Mouse (Mus musculus) stomach, embryonic 16.5 days (tissue): Measurements from ENCODE around the gene Ubxn2a. TPM values are rescaled to one million over a fixed set of nuclear protein-coding genes. Genes with fewer than 3 reads are reported as not detected.

ENCODE experiments used
- ATAC-seq: fragments of 200-750 bp; cut with Nextera tagmentation; 2 replicates; pipeline ENCODE4 v1.8.0; 2017; ENCODE audit warnings: moderate number of reproducible peaks, moderate TSS enrichment; ENCODE audit not compliant: insufficient read depth, low FRiP score
- H3K27ac ChIP-seq: fragments of 300-500 bp; sonication (generic); 2 replicates; pipeline ENCODE4 v1.5.1; 2014; ENCODE audit warnings: low read length
- H3K27me3 ChIP-seq: fragments of 300-500 bp; sonication (generic); 2 replicates; pipeline ENCODE4 v1.6.1; 2014; ENCODE audit warnings: low read length, control low read depth, mixed read lengths; ENCODE audit not compliant: control insufficient read depth, insufficient read depth
- H3K36me3 ChIP-seq: fragments of 300-500 bp; sonication (generic); 2 replicates; pipeline ENCODE4 v1.6.1; 2014; ENCODE audit warnings: low read length; ENCODE audit not compliant: control insufficient read depth, insufficient read depth
- H3K4me1 ChIP-seq: fragments of 300-500 bp; sonication (generic); 2 replicates; pipeline ENCODE4 v1.6.1; 2014; ENCODE audit warnings: low read length, control low read depth, mixed read lengths; ENCODE audit not compliant: control insufficient read depth, insufficient read depth
- H3K4me2 ChIP-seq: fragments of 300-500 bp; sonication (generic); 2 replicates; pipeline ENCODE4 v1.6.1; 2014; ENCODE audit warnings: low read depth, low read length, mixed read lengths
- H3K4me3 ChIP-seq: fragments of 300-500 bp; sonication (generic); replicated peaks from 2 replicates; pipeline ENCODE4 v1.5.1; 2014; ENCODE audit warnings: mild to moderate bottlenecking, low read length
- H3K9ac ChIP-seq: fragments of 300-500 bp; sonication (generic); 2 replicates; pipeline ENCODE4 v1.6.1; 2014; ENCODE audit warnings: low read length
- H3K9me3 ChIP-seq: fragments of 300-500 bp; sonication (generic); replicated peaks from 2 replicates; pipeline ENCODE4 v1.6.1; 2016; ENCODE audit warnings: low read length, control low read depth; ENCODE audit not compliant: control insufficient read depth
- WGBS: fragments of 180-500 bp; shearing (Covaris S2); extraction: QIAGEN DNeasy Blood & Tissue Kit; methylation state at CpG from one replicate; pipeline ENCODE4 v1.1.7; 2014; 5-methylcytosine and 5-hydroxymethylcytosine counted together
- polyA plus RNA-seq: library from polyadenylated mRNA; unstranded; fragments of >200 nt; fragmentation: Nextera tagmentation; extraction: Ambion mirVana; gene quantifications from 2 replicates; pipeline ENCODE4 v1.2.1, GENCODE M21; 2015

The Ubxn2a gene
- polyA plus RNA-seq, result 25.8 and 26.1 TPM in 2 replicates

DNA sequence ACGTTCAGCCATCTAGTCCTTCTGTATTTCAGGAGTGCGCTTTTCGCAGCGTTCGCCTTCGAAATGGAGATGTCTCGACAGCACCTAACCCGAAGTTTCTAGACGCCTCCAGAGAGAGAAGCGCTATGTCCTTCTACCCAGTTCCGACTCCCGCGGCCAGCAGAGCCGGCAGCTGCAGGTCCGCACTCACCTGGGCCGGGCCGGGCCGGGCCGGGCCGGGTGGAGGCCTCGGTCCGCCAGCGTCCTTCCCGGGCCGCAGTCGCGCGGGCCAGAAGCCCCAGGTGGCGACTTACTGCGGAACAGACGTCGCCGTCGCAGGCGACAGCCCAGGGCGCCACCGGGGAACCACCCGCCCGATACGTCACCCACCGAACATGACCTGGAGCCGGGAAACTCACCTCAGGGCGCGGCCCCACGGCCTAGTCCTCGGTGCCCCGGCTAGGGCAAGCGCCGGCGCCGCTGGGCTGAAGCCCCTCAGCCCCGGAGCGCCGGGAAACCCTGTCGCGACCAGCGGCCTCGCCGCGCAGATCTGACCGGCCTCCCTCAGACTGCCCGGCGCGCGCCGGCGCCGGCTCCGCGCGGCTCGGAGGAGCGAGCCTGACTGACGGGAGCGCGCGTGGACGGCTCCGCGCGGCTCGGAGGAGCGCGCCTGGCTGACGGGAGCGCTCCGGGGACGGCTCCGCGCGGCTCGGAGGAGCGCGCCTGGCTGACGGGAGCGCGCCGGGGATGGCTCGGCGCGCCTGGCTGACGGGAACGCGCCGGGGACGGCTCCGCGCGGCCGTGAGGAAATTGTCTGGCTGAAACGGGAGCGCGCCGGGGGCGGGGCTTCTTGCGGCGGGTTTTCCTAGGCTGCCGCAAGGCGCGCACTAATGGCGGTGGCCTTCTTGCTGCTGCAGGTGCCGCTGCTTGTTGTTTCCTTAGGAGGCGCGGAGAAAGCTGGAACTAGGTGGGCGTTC lies at the start of gene Ubxn2a:
Gene Ubxn2a, minus strand, starts transcription at position 755 of the 956 bp plus-strand sequence.
- under 1% methylated on average over 125 of the region's 125 CpGs for WGBS
- peak; percentile 97 for ATAC-seq

DNA sequence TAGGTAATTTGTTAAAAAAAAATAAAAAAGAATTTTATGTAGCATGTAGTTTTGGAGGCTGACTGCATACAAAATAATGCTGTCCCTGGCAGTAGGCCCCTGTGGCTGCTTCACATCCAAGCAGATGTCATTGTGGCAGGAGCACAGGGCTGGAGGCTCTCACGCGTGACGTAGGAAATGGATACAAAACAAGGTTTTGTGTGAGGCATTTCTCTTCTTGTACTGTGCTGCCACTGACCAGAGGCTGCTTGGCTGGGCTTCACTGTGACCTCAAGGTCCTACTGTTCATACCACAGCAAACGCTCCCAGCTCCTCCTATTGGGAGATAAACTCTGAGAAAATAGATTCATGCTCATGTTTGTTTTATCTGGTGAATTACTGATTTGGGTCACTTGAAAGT lies 45.7 kb upstream of the Ubxn2a start:
- Histone ChIP-seq H3K9me3 (no peaks in the 10 kb centered on the region), H3K36me3 (peaks cover 19% of the 10 kb centered on the region; the same call in 1 of the 2 replicates), H3K4me2 (no peak overlapping the region), H3K27me3 (no peaks in the 10 kb centered on the region), H3K4me3 (no peak overlapping the region), H3K9ac (no peak overlapping the region), H3K27ac (no peak overlapping the region), H3K4me1 (no peaks in the 10 kb centered on the region)
- WGBS, result 84% methylated on average over 4 of the region's 4 CpGs
- ATAC-seq, result no peak

More for the DNA sequence above, at the start of gene Ubxn2a:
- Histone ChIP-seq H3K36me3 (no peaks in the 10 kb centered on the region), H3K4me3 (peak within 1 kb of the TSS; percentile 84), H3K27me3 (no peaks in the 10 kb centered on the region), H3K9me3 (no peaks in the 10 kb centered on the region), H3K27ac (peak within 1 kb of the TSS; percentile 87), H3K9ac (peak within 1 kb of the TSS; percentile 91), H3K4me1 (no peaks in the 10 kb centered on the region; the same call in 1 of the 2 replicates), H3K4me2 (peak within 1 kb of the TSS; percentile 80)

DNA sequence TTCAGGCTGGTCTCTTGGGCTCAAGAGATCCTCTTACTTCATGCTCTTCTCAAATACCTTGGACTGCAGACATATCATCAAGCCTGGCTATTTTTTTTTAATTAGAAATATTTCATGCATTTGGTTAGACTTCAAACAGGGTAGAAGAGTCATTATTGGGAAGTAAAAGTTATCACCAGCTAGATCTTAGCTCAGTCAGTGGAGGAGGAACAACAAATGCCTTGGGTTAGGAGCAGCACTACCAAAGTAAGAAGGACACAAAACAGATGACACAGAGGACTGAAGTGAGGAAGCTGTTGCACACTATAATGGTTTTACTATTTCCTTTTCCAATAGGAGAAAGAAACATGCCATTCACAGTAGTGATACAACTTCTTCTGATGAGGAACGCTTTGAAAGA lies 44.8 kb upstream of the Ubxn2a start:
- no peak overlapping the region for H3K27ac ChIP-seq
- no peak for ATAC-seq
- no peaks in the 10 kb centered on the region for H3K27me3 ChIP-seq
- no peaks in the 10 kb centered on the region for H3K9me3 ChIP-seq
- H3K4me1 ChIP-seq, result no peaks in the 10 kb centered on the region
- H3K36me3 ChIP-seq, result peaks cover 21% of the 10 kb centered on the region
- H3K4me3 ChIP-seq, result no peak overlapping the region
- no peak overlapping the region for H3K9ac ChIP-seq
- no peak overlapping the region for H3K4me2 ChIP-seq
- 93% methylated on average over 1 of the region's 1 CpGs for WGBS

DNA sequence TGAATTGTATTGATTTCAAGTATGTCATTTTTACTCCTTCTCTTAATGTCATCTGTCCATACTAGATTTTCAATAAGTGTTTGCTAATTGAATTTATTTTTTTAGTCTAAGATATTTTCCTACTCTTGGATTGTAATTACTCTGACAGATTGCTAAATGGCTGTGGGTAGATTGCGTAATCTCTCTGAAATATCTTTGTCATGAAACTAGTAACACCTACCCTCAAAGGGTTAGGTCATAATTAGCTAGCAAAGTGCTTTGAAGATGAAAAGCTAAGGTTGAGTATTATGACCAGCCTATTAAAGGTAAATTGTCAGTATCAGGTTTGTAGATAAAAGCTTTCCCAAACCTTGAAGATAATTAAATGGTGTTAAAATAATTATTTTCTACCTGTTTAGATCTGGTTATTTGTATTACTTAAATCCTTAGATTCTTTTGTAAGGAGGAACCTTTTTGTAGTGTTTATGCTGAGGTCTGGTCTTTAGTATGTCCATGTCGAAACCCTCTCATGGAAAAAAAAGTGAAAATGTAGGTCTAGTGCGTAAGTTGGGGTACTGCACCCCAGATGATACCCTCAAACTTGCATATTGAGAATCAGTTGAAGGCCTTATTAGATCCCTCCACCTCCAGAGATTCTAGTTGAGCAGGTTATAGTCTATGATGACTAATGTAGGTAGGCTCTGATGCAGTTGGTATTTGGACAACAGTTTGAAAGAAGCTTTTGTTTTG lies 23.5 kb upstream of the Ubxn2a start:
- Histone ChIP-seq H3K4me1 (no peaks in the 10 kb centered on the region), H3K4me3 (no peak overlapping the region), H3K27ac (no peak overlapping the region), H3K36me3 (no peaks in the 10 kb centered on the region), H3K4me2 (no peak overlapping the region), H3K27me3 (no peaks in the 10 kb centered on the region), H3K9me3 (no peaks in the 10 kb centered on the region), H3K9ac (no peak overlapping the region)
- WGBS, result 87% methylated on average over 3 of the region's 3 CpGs
- no peak for ATAC-seq

DNA sequence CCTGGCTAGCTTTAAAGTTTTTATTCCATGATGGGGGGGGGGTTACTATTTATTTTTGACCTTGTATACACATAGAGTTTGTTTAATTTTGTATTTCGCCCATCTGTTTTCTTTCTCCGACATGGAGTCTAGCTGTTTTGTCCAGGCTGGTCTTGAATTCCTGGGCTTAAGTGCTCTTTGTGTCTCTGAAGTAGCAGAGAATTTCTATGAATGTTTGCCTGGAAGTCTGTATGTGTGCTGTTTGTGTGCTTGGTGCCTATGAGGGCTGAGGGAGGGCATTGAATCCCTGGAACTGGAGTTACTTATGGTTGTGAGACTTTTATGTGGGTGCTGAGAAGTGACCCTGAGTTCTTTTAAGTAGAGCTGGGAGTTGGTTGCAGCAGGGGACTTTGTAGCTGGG lies 20.7 kb upstream of the Ubxn2a start:
- H3K4me1 ChIP-seq, result no peaks in the 10 kb centered on the region
- no peak overlapping the region for H3K4me2 ChIP-seq
- ATAC-seq, result no peak
- WGBS, result 73% methylated on average over 2 of the region's 2 CpGs
- H3K27me3 ChIP-seq, result no peaks in the 10 kb centered on the region
- no peak overlapping the region for H3K4me3 ChIP-seq
- no peak overlapping the region for H3K9ac ChIP-seq
- H3K27ac ChIP-seq, result no peak overlapping the region
- H3K9me3 ChIP-seq, result no peaks in the 10 kb centered on the region
- H3K36me3 ChIP-seq, result no peaks in the 10 kb centered on the region

DNA sequence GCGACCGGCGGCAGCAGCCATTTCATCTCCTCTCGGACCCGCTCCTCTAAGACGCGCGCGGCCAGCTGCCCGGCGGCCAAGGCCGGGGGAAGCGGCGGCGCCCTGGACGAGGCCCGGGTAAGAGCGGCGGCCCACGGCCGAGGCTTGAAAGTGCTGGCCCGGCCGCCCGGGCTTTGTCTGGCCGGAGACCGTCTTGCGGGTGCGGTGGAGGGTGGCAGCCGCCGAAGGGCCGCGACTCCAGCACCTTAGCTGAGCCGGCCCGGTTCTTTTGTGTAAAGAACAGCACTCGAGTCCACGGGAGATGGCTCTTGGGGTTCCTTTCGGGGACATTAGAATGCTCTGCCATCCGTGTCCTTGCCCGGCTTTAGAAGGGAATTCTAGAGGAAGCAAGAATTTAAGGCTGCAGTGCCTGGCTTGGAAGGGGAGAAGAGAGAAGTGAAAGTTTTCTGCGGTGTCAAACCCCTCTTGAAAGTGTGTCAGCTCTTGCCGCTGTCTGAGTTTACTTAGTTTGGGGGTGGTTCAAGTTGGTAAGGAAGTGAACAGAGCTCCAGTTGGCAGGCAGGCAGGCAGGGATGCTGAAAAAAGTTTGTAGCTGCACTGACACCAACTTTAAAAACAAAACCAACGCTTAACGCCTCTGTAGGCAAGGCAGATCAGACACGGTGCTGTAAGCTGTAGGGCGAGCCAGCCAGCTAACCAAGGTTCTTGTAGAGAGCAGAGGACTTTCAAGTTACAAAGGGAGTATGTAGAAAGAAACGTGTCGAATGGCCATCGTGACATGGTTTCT lies 10.5 kb upstream of the Ubxn2a start:
- H3K9ac ChIP-seq, result peak overlapping the region; percentile 96
- peak; percentile 48 for ATAC-seq
- H3K4me1 ChIP-seq, result peaks cover 6% of the 10 kb centered on the region
- under 1% methylated on average over 48 of the region's 48 CpGs for WGBS
- H3K27ac ChIP-seq, result peak overlapping the region; percentile 97
- H3K9me3 ChIP-seq, result no peaks in the 10 kb centered on the region
- peak overlapping the region; percentile 82 for H3K4me2 ChIP-seq
- no peaks in the 10 kb centered on the region for H3K36me3 ChIP-seq
- no peaks in the 10 kb centered on the region for H3K27me3 ChIP-seq
- H3K4me3 ChIP-seq, result peak overlapping the region; percentile 84

DNA sequence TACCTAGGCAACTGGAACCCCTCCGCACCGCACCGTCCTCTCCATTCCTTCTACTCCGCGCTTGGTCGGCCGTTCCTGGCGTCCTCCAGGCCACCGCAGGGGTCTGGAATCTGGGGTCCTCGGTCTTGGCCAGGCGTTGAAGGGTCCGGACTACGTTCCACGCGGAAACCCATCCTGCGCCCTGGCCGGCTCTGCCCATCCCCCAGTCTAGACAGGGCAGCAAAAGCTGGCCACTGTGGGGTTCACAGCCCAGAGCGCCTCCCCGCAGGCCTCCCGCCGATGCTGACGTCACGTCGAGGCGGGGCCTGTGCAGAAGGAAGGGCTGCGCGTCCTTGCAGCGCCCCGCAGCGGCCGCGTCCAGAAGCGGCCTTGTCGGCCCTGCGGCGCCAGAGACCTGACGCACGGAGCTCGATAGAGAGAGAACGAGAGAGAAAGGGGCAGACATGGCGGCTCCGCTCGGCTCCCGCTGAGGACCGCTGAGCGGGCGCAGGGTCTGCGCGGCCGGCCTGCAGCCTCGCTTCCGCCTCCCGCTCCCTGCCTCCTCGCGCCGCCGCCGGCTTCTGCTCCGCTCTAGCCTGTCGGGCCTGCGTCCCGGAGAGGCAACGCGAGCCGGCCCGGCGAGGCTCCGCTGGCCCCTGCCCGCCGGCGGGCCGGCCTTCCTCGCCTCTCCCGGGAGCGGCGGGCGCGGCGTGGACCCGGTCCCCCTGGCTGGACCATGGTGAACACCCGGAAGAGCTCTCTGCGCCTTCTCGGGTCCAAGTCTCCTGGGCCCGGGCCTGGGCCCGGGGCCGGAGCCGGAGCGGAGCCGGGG lies 9.7 kb upstream of the Ubxn2a start, which contains the start of gene Atad2b:
Gene Atad2b, plus strand, starts transcription at position 360 of the 811 bp plus-strand sequence.
- peak within 1 kb of the TSS; percentile 84 for H3K4me3 ChIP-seq
- WGBS, result under 1% methylated on average over 74 of the region's 89 CpGs
- no peaks in the 10 kb centered on the region for H3K36me3 ChIP-seq
- H3K27me3 ChIP-seq, result no peaks in the 10 kb centered on the region
- H3K27ac ChIP-seq, result peak within 1 kb of the TSS; percentile 97
- H3K9me3 ChIP-seq, result no peaks in the 10 kb centered on the region
- peak; percentile 98 for ATAC-seq
- peak within 1 kb of the TSS; percentile 82 for H3K4me2 ChIP-seq
- H3K9ac ChIP-seq, result peak within 1 kb of the TSS; percentile 96
- H3K4me1 ChIP-seq, result peaks cover 6% of the 10 kb centered on the region

DNA sequence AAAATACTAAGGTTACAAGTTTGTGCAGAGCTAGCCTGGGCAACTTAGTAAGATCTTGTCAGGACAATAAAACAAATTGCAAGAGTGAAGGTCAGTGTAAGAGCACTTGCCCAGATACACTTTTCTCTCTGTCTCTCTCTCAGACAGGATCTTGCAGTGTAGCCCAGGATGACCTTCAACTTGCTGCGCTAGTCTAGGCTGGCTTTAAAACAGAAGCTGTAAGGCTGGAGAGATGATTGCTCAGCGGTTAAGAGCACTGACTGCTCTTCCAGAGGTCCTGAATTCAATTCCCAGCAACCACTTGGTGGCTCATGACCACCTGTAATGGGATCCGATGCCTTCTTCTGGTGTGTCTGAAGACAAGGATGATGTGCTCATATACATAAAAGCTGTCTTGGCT lies 7.4 kb upstream of the Ubxn2a start:
- Histone ChIP-seq H3K9ac (no peak overlapping the region), H3K27me3 (no peaks in the 10 kb centered on the region), H3K4me2 (no peak overlapping the region), H3K9me3 (no peaks in the 10 kb centered on the region), H3K4me3 (no peak overlapping the region), H3K27ac (no peak overlapping the region), H3K36me3 (no peaks in the 10 kb centered on the region), H3K4me1 (peaks cover 4% of the 10 kb centered on the region)
- ATAC-seq, result no peak
- 87% methylated on average over 3 of the region's 3 CpGs for WGBS
